Mouse (Mus musculus): ENCODE measurements at regions not wholly inside any gene's neighbourhood (a gene's known extent, or its start where the extent isn't known, plus 50 kb on each side); places are given as distances from the start of the nearest gene placed in this dataset.
"Not testable (repeated sequence)": the region's sequence is repeated elsewhere in the genome, so short reads cannot be mapped to it uniquely, and the experiment has no call there.

- DNase-seq (ENCODE audit: low spot score), result no peak
Observed at GRCm38 (mm10) chr3:9065892-9066291, 544.0 kb downstream of the Zfp704 start.

GRCm38 (mm10) chr3:9064266-9065031 lies 545.4 kb downstream of the Zfp704 start:
- DNase-seq (ENCODE audit: low spot score), result peak; percentile 75

GRCm38 (mm10) chr3:9063662-9064061 lies 546.2 kb downstream of the Zfp704 start:
- DNase-seq (ENCODE audit: low spot score), result peak; percentile 25

DNA sequence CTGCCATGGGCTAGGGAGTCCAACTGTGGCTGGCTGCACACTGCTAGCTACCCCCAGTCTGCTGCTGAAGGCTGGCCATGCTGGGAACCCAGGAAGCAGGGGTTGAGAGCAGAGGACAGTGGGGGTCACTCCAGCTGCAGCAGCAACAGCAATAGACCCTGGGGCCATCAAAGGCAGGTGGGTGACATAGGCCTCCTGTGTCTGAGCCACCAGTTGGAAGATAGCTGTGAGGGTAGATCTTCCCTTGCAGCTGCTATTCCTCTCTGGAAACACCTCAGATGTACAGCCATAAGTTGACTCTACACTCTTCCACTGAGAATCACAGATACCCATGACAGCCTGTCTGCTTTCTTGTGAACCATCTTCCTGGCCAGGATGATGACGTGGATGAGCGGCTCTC lies 548.5 kb downstream of the Zfp704 start:
- DNase-seq (ENCODE audit: low spot score), result no peak

- DNase-seq (ENCODE audit: low spot score), result not testable (repeated sequence)
Observed at GRCm38 (mm10) chr3:9057703-9058102, 552.2 kb downstream of the Zfp704 start.

DNA sequence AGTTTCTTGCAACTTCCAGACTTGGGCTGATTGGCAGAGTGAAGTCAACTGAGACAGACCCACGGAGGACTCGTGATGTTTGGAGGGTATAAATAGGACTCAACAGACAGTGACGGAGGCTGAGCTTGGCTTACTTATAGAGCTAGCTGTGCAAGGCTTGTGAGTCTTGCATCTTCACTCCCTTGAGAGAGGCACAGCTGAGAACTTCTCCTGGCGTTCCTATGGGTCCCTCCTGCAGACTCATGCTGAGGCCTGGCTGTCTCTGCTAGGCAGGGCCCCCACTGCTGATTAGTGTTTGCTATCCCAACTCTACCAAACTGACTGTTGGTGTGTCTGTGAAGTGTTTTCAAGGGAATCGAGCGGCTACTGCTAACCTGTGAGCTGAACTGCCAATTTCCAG lies 553.0 kb downstream of the Zfp704 start:
- no peak for DNase-seq (ENCODE audit: low spot score)

DNA sequence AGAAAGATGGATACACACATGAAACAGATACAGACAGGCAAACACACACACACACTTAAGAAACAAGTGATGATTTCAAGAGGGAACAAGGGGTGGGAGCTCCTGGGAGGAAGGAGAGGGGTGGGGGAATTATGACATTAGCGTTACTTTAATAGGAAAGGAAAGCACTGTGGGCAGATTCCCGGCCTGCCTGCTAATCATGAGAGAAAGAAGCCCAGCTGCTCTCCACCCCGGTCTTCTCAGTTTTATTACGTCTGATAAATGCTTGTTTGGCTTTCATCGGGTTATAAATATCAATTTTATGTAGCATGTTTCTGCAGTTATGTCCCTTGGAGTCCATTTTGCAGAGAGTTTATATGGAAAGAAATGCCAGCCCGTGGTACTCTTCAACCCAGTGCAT lies 554.1 kb downstream of the Zfp704 start:
- no peak for DNase-seq (ENCODE audit: low spot score)

Measured in testis, postnatal 10 days (tissue).